Mouse (Mus musculus): ENCODE results near the gene Eno4. TPM values are rescaled to one million over a fixed set of nuclear protein-coding genes. Genes with fewer than 3 reads are reported as not detected.

Gene Eno4
- polyA plus RNA-seq, 1 experiment, result not detected

DNA sequence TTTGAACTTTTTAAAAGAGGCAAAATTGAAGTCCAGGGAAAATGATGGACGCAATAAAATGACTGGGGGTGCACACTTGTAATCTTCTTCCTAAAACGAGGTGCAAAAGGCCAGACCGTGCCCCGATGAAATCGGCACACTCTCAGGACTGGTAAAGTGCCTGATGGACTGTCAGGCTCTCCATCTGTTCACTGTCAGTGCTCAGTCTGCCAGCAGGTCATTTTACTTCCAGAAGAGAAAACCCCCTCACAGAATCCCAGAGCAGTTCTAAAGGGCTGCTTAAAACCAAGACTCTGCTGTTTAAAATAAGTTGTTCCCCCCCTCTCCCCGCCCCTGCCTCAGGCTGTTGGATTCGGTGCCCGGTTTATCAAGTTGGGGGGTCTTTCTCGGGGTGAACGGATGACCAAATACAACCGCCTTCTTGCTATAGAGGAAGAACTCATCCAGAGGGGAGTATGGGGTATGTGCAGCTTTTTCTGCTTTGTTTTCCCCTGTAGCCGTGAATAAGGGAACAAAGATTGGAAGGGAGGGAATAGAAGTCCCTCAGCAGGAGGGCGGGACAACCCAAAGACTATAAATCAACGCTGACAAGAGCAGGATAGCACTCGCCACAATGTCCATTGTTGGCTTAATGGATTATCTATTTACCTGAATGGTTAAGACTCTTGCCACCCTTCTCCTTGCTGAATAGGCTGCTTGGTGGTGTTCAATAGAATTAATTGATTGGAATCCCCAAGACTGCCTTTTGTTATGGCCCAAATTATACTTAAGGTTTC, 25.7 kb downstream of the Eno4 start:
- TF ChIP-seq POLR2A (IDR thresholded peaks at IDR 0.05; ENCODE audit: borderline replicate concordance, low read depth, low read length), result no peak
- TF ChIP-seq CTCF (IDR thresholded peaks at IDR 0.05; ENCODE audit: low read depth, low read length), result no peak

DNA sequence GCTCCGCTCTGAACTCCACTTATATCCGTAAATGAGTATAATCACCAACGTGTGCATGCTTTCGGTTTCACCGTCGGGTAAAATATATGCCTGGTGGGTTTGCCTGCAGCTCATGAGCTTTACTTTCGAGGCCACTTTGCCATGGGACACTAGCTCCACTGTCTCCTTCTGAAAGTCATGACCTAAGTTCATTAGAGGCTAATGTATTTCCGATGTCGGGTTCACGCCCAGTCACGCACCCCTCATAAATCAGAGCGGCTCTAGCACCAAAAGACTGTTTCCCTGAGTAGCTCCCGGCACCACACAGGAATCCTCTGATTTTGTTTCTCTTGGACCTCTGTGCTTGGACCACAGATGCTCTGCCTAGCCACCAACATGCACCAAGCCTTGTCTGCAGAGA, 27.6 kb downstream of the Eno4 start:
- no peak for TF ChIP-seq POLR2A (IDR thresholded peaks at IDR 0.05; ENCODE audit: borderline replicate concordance, low read depth, low read length)
- no peak for TF ChIP-seq CTCF (IDR thresholded peaks at IDR 0.05; ENCODE audit: low read depth, low read length)
- Histone ChIP-seq H3K27ac (ENCODE audit: insufficient read depth, low read depth, low read length) (no peak overlapping the region), H3K4me3 (ENCODE audit: insufficient read depth, low read length) (no peak overlapping the region), H3K4me1 (ENCODE audit: control insufficient read depth, insufficient read depth, low read length) (no peaks in the 10 kb centered on the region)

More for the DNA sequence above, 25.7 kb downstream of the Eno4 start:
- Histone ChIP-seq H3K27ac (ENCODE audit: insufficient read depth, low read depth, low read length) (no peak overlapping the region), H3K4me3 (ENCODE audit: insufficient read depth, low read length) (no peak overlapping the region), H3K4me1 (ENCODE audit: control insufficient read depth, insufficient read depth, low read length) (no peaks in the 10 kb centered on the region)

DNA sequence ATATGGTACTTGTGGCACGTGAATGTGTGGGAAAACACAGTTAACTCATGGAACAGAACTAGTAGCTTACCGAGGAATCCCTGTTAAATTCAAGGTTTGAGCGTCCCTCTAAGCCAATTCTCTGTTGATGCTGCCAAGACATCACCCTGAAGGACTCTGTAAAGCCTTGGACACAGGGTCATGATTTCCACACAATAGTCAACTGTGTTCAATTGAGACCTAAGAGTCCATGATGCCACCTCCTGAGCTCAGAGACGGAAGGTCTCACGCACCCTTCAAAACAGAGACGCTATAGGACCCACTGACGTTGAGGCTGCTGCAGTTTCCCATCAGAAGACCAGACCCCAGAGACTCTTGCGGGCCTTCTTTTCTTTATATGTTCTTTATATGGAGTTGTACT, 30.9 kb downstream of the Eno4 start:
- TF ChIP-seq POLR2A (IDR thresholded peaks at IDR 0.05; ENCODE audit: borderline replicate concordance, low read depth, low read length) (no peak), CTCF (IDR thresholded peaks at IDR 0.05; ENCODE audit: low read depth, low read length) (no peak)
- Histone ChIP-seq H3K27ac (ENCODE audit: insufficient read depth, low read depth, low read length) (no peak overlapping the region), H3K4me3 (ENCODE audit: insufficient read depth, low read length) (no peak overlapping the region), H3K4me1 (ENCODE audit: control insufficient read depth, insufficient read depth, low read length) (peaks cover 9% of the 10 kb centered on the region)

DNA sequence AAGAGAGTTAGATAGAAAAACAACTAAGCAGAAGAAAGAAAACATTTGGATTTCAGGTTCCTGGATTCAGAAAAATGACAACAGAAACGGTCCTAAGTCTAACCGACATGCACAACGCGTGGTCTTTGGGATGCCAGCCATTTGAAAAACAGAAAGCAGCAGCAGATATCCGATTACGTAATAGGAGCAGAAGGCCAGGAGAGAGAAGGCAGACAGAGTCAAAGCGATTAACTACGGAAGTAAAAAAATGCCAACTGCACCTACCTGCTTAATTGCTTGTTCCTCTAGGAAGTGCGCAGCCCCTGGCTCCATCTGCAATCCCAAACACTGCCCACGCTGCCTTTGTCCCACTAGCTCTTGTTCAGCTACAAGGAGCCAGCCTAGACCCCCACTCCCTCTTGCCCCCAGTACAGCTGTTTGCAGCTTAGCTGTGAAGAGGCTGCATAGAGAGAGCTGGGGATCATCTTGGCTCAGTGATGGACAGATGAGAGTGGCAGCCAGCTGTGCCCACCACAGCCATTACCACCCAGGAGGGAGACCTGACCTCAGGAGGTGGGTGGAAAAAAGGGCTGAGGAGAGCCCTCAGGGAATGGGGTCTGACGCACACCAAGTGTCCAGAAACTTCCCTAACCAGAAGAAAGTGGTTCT, 32.1 kb downstream of the Eno4 start:
- Histone ChIP-seq H3K4me3 (ENCODE audit: insufficient read depth, low read length) (no peak overlapping the region), H3K4me1 (ENCODE audit: control insufficient read depth, insufficient read depth, low read length) (peaks cover 15% of the 10 kb centered on the region), H3K27ac (ENCODE audit: insufficient read depth, low read depth, low read length) (no peak overlapping the region)
- no peak for TF ChIP-seq CTCF (IDR thresholded peaks at IDR 0.05; ENCODE audit: low read depth, low read length)
- no peak for TF ChIP-seq POLR2A (IDR thresholded peaks at IDR 0.05; ENCODE audit: borderline replicate concordance, low read depth, low read length)

DNA sequence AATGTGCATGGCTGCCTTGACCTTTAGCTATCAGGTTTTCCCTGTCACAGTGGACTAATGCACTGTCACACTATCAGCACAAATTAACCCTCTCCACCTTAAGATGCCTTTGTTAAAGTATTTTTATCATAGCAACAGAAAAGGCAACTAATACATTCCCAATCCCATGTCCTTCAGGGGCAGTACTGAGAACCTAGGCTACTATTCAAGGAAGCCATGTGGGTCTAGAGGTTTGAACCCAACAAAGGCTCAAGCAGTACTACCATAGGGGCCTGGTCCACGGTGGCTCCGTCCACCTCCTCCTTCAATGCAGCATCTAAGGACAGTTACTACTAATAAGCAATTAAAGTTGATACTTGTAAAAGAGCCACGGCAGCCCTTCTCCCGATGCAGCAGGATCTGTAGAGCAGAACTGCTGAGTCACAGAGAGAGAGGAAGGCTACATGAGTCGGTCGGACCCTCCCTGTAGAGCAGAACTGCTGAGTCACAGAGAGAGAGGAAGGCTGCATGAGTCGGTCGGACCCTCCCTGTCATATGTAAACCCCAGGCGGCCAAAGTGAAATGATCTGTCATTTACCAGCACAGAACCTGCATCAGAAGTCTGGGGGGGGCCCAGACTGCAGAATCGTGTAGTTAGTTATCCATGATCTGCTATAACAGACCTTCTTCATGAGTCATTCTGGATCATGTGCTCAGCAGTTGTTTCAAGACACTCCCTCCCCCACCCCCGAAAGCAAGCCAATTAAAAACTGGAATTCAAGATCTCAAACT, 35.4 kb downstream of the Eno4 start:
- Histone ChIP-seq H3K27ac (ENCODE audit: insufficient read depth, low read depth, low read length) (peak overlapping the region; percentile 61), H3K4me1 (ENCODE audit: control insufficient read depth, insufficient read depth, low read length) (peaks cover 20% of the 10 kb centered on the region), H3K4me3 (ENCODE audit: insufficient read depth, low read length) (peak overlapping the region; percentile 16)
- no peak for TF ChIP-seq CTCF (IDR thresholded peaks at IDR 0.05; ENCODE audit: low read depth, low read length)
- no peak for TF ChIP-seq POLR2A (IDR thresholded peaks at IDR 0.05; ENCODE audit: borderline replicate concordance, low read depth, low read length)

DNA sequence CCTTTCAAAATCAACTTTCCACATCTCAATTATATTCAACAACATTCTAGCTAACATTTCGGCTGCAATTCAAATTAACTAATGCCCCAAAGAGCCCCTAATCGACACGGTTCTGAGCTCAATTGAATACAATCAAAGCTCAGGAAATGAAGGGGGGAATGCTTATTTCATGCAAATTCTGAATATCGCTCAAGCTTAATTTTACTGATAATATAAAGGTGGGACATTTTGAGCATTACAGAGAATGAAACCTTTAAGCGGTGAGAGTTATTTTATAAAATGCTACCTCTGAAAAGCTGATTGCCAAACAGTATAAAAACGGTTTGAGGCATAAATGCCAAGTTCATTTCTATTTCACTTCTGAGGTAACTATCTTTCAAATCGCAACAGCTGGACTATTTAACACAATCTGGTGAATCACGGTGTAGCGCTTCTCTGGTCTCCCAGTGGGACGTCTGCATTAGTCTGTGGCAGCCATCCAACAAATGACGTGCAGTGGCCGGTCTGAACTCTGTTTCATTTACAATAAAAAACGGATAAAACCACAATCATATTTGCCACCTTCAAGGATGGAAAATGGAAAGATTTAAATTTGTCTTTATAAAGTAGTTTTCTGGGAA, 36.3 kb downstream of the Eno4 start:
- H3K4me1 ChIP-seq (ENCODE audit: control insufficient read depth, insufficient read depth, low read length), result peaks cover 22% of the 10 kb centered on the region

DNA sequence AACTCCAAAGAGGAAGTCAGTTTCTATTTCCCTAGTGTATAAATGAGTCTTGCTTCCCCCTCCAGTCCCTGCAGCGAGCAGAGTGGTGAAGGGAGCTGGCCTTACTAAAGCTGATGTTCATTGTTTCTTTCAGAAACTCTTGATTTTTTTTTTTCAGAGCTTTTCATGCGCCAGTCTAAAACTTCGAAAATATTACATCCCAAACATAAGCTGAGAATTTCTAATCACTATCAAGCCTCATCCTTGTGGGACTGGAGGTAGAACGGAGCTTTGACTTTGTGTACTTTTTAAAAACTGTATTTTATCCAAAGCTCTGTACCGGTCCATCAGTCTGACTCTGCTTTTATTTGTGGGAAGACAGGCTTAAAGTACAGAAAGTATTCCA, 36.8 kb downstream of the Eno4 start:
- TF ChIP-seq POLR2A (IDR thresholded peaks at IDR 0.05; ENCODE audit: borderline replicate concordance, low read depth, low read length) (no peak), CTCF (IDR thresholded peaks at IDR 0.05; ENCODE audit: low read depth, low read length) (no peak)
- H3K27ac ChIP-seq (ENCODE audit: insufficient read depth, low read depth, low read length), result peak overlapping the region; percentile 61
- H3K4me3 ChIP-seq (ENCODE audit: insufficient read depth, low read length), result no peak overlapping the region
- peaks cover 22% of the 10 kb centered on the region for H3K4me1 ChIP-seq (ENCODE audit: control insufficient read depth, insufficient read depth, low read length)

More for the DNA sequence above, 36.3 kb downstream of the Eno4 start:
- Histone ChIP-seq H3K4me3 (ENCODE audit: insufficient read depth, low read length) (peak overlapping the region; percentile 56), H3K27ac (ENCODE audit: insufficient read depth, low read depth, low read length) (peak overlapping the region; percentile 61)
- TF ChIP-seq CTCF (IDR thresholded peaks at IDR 0.05; ENCODE audit: low read depth, low read length), result no peak
- TF ChIP-seq POLR2A (IDR thresholded peaks at IDR 0.05; ENCODE audit: borderline replicate concordance, low read depth, low read length), result no peak

DNA sequence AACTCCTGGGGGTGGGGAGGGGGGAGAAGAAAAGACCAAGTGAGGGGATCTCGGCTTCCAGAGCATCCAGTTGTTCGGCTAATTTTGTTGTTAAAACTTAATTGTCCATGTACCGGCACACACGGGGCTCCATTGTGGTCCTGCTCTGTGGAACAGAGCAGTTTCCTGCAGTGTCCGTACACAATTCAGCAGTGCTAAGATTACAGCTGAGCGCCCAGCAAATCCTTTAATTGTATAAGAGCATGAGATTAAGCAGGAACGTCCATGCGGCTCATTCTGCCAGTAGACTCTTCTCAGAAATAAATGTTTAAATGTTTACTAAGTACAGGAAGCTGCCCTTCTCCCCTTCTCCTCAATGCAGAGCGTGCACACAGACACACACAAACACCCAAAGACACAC, 38.3 kb downstream of the Eno4 start:
- Histone ChIP-seq H3K4me1 (ENCODE audit: control insufficient read depth, insufficient read depth, low read length) (peaks cover 22% of the 10 kb centered on the region), H3K27ac (ENCODE audit: insufficient read depth, low read depth, low read length) (no peak overlapping the region), H3K4me3 (ENCODE audit: insufficient read depth, low read length) (no peak overlapping the region)
- TF ChIP-seq POLR2A (IDR thresholded peaks at IDR 0.05; ENCODE audit: borderline replicate concordance, low read depth, low read length), result no peak
- no peak for TF ChIP-seq CTCF (IDR thresholded peaks at IDR 0.05; ENCODE audit: low read depth, low read length)

DNA sequence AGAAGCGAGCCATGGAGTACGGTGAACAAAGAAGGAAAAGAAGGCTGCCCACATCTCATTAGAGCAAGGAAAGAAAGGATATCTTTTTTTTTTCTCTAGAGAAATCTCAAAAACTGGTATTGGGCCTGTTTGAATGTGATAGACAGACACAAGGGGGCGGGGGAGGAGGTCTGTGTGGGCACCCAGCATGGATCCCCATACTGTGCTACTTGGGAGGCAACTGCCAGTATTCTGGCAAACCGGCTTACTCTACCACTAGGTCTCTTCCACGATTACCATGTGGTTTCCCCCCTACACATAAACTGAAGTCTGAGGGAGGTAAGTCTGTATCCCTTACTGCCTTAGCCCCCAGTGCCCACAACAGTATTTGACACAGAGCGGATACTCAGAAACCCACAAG, 59.6 kb downstream of the Eno4 start:
- Histone ChIP-seq H3K4me3 (ENCODE audit: insufficient read depth, low read length) (no peak overlapping the region), H3K27ac (ENCODE audit: insufficient read depth, low read depth, low read length) (no peak overlapping the region), H3K4me1 (ENCODE audit: control insufficient read depth, insufficient read depth, low read length) (no peaks in the 10 kb centered on the region)
- TF ChIP-seq POLR2A (IDR thresholded peaks at IDR 0.05; ENCODE audit: borderline replicate concordance, low read depth, low read length) (no peak), CTCF (IDR thresholded peaks at IDR 0.05; ENCODE audit: low read depth, low read length) (no peak)

All from bone marrow macrophage, adult 2 months (primary cell).